In genomic region chr4:109225606-109226005, GRCm38 (mm10) we compare ENCODE assay signal across 11 mouse cellular contexts. TPM values are rescaled to one million over a fixed set of nuclear protein-coding genes. Genes with fewer than 3 reads are reported as not detected.
A peak's percentile ranks its signal among the peaks of the same experiment; 100 is the strongest.
DNase-seq lines count a peak whose midpoint lies in the region; ATAC-seq and TF ChIP-seq lines count a peak whose summit lies in the region.
"Had no signal": no experiment of that assay in that cellular context is flagged by ENCODE, and none has a peak within 500 bp of the region (broad histone marks: within the 10 kb centered on the region; RNA-seq: fewer than 3 reads in every experiment).

No protein-coding gene starts in this region.

- H3K4me1 ChIP-seq in lung, postnatal 0 days (ENCODE audit: insufficient read depth, low read depth, low read length) = no peaks in the 10 kb centered on the region; the same call in 1 of the 2 replicates
- H3K4me1 ChIP-seq in limb, embryonic 15.5 days = peaks cover 8% of the 10 kb centered on the region; the same call in 1 of the 2 replicates
- peaks cover 15% of the 10 kb centered on the region for H3K4me1 ChIP-seq in stomach, embryonic 16.5 days (ENCODE audit: control insufficient read depth, insufficient read depth, low read length)
- H3K4me1 ChIP-seq: liver, embryonic 15.5 days had no signal

- WGBS in lung, postnatal 0 days = 53% methylated on average over 6 of the region's 6 CpGs
- 68% methylated on average over 6 of the region's 6 CpGs for WGBS in limb, embryonic 15.5 days
- 55% methylated on average over 6 of the region's 6 CpGs for WGBS in stomach, embryonic 16.5 days

- peak; percentile 90 for DNase-seq in heart, adult 11 months
- DNase-seq in heart, adult 9 months (ENCODE audit: low spot score in 2 of 2) = no peak
- no peak for DNase-seq in lung, postnatal 0 days (ENCODE audit: low spot score)
- no peak for DNase-seq in lung, postnatal 10 days
- no peak for DNase-seq in thymus, postnatal 36 days
- no peak for DNase-seq in cerebellum, adult 8-10 months

- TF ChIP-seq EP300 in lung, postnatal 0 days (IDR thresholded peaks at IDR 0.05) = no peak

- no peak overlapping the region for H3K4me3 ChIP-seq in lung, postnatal 0 days (ENCODE audit: low read depth, low read length)
- no peak overlapping the region for H3K4me3 ChIP-seq in limb, embryonic 15.5 days
- no peak overlapping the region for H3K4me3 ChIP-seq in stomach, embryonic 16.5 days (replicated peaks; ENCODE audit: low read length)
- H3K4me3 ChIP-seq: embryonic facial prominence, embryonic 12.5 days; liver, embryonic 15.5 days had no signal

- H3K9ac ChIP-seq in lung, postnatal 0 days (replicated peaks; ENCODE audit: low read depth) = no peak overlapping the region
- no peak overlapping the region for H3K9ac ChIP-seq in limb, embryonic 15.5 days
- no peak overlapping the region for H3K9ac ChIP-seq in stomach, embryonic 16.5 days (ENCODE audit: low read length)
- H3K9ac ChIP-seq: embryonic facial prominence, embryonic 12.5 days; liver, embryonic 15.5 days had no signal

- H3K4me2 ChIP-seq in lung, postnatal 0 days (replicated peaks; ENCODE audit: low read depth, low read length) = no peak overlapping the region
- no peak overlapping the region for H3K4me2 ChIP-seq in limb, embryonic 15.5 days
- H3K4me2 ChIP-seq in stomach, embryonic 16.5 days (ENCODE audit: low read depth, low read length) = no peak overlapping the region
- H3K4me2 ChIP-seq: embryonic facial prominence, embryonic 12.5 days; liver, embryonic 15.5 days had no signal

- no peaks in the 10 kb centered on the region for H3K36me3 ChIP-seq in lung, postnatal 0 days (ENCODE audit: insufficient read depth, low read length)
- H3K36me3 ChIP-seq in limb, embryonic 15.5 days = no peaks in the 10 kb centered on the region
- no peaks in the 10 kb centered on the region for H3K36me3 ChIP-seq in stomach, embryonic 16.5 days (ENCODE audit: control insufficient read depth, insufficient read depth, low read length)
- H3K36me3 ChIP-seq: embryonic facial prominence, embryonic 12.5 days; liver, embryonic 15.5 days had no signal

- H3K27me3 ChIP-seq in lung, postnatal 0 days (replicated peaks; ENCODE audit: insufficient read depth, low read length) = no peaks in the 10 kb centered on the region
- H3K27me3 ChIP-seq in limb, embryonic 15.5 days = no peaks in the 10 kb centered on the region
- H3K27me3 ChIP-seq in stomach, embryonic 16.5 days (ENCODE audit: control insufficient read depth, insufficient read depth, low read length) = no peaks in the 10 kb centered on the region
- H3K27me3 ChIP-seq: embryonic facial prominence, embryonic 12.5 days; liver, embryonic 15.5 days had no signal

- no peaks in the 10 kb centered on the region for H3K9me3 ChIP-seq in lung, postnatal 0 days (ENCODE audit: low read length)
- H3K9me3 ChIP-seq in limb, embryonic 15.5 days = no peaks in the 10 kb centered on the region
- no peaks in the 10 kb centered on the region for H3K9me3 ChIP-seq in stomach, embryonic 16.5 days (replicated peaks; ENCODE audit: control insufficient read depth, low read length)
- H3K9me3 ChIP-seq: embryonic facial prominence, embryonic 12.5 days; liver, embryonic 15.5 days had no signal

- no peak for TF ChIP-seq CTCF in lung, postnatal 0 days (IDR thresholded peaks at IDR 0.05)

- peak overlapping the region; percentile 39; the same call in 1 of the 2 replicates for H3K27ac ChIP-seq in lung, postnatal 0 days (ENCODE audit: low read length)
- peak overlapping the region; percentile 66; the same call in 1 of the 2 replicates for H3K27ac ChIP-seq in limb, embryonic 15.5 days
- H3K27ac ChIP-seq in stomach, embryonic 16.5 days (ENCODE audit: low read length) = peak overlapping the region; percentile 60
- H3K27ac ChIP-seq: embryonic facial prominence, embryonic 12.5 days; liver, embryonic 15.5 days had no signal

- ATAC-seq in lung, postnatal 0 days = peak; percentile 50
- peak; percentile 19; the same call in 1 of the 2 replicates for ATAC-seq in limb, embryonic 15.5 days (ENCODE audit: insufficient number of reproducible peaks, low FRiP score, low TSS enrichment, low read depth)
- ATAC-seq in stomach, embryonic 16.5 days (ENCODE audit: insufficient read depth, low FRiP score) = no peak

RNA-seq across cellular contexts. Expression of gene Calr4, which starts 8.7 kb away (rescaled TPM):
- 0.27 and 0.32 TPM in 2 replicates for polyA plus RNA-seq in lung, postnatal 0 days (2015; fragmentation: Nextera tagmentation; extraction: Ambion mirVana)
- 0.09 and 0.24 TPM in 2 replicates for polyA plus RNA-seq in limb, embryonic 15.5 days (2015; fragmentation: Nextera tagmentation; extraction: Ambion mirVana)
- polyA plus RNA-seq in stomach, embryonic 16.5 days (2015; fragmentation: Nextera tagmentation; extraction: Ambion mirVana) = 0.37 TPM in 2 replicates
- polyA plus RNA-seq: liver, embryonic 15.5 days; spleen, adult 2 months had no signal

RNA-seq across cellular contexts. Expression of gene Osbpl9, which starts 23.5 kb away (rescaled TPM):
- 98.5 and 115 TPM in 2 replicates for polyA plus RNA-seq in lung, postnatal 0 days (2015; fragmentation: Nextera tagmentation; extraction: Ambion mirVana)
- 62.1 and 63.8 TPM in 2 replicates for polyA plus RNA-seq in limb, embryonic 15.5 days (2015; fragmentation: Nextera tagmentation; extraction: Ambion mirVana)
- 63.0 and 65.8 TPM in 2 replicates for polyA plus RNA-seq in stomach, embryonic 16.5 days (2015; fragmentation: Nextera tagmentation; extraction: Ambion mirVana)

RNA-seq across cellular contexts. Expression of gene Eps15, which starts 54.5 kb away (rescaled TPM):
- polyA plus RNA-seq in lung, postnatal 0 days (2015; fragmentation: Nextera tagmentation; extraction: Ambion mirVana) = 31.0 and 37.0 TPM in 2 replicates
- polyA plus RNA-seq in limb, embryonic 15.5 days (2015; fragmentation: Nextera tagmentation; extraction: Ambion mirVana) = 37.5 and 40.1 TPM in 2 replicates
- polyA plus RNA-seq in stomach, embryonic 16.5 days (2015; fragmentation: Nextera tagmentation; extraction: Ambion mirVana) = 40.3 and 41.8 TPM in 2 replicates
